Mouse (Mus musculus) liver, postnatal 0 days (tissue): ENCODE measurements at regions not wholly inside any gene's neighbourhood (a gene's known extent, or its start where the extent isn't known, plus 50 kb on each side); places are given as distances from the start of the nearest gene placed in this dataset.
A peak's percentile ranks its signal among the peaks of the same experiment; 100 is the strongest.

ENCODE experiments used
- ATAC-seq: fragments of 200-750 bp; cut with Nextera tagmentation; 2 replicates; pipeline ENCODE4 v1.8.0; 2017; ENCODE audit warnings: mild to moderate bottlenecking, moderate library complexity
- DNase-seq: peaks from one replicate; pipeline ENCODE4 v3.0.0-alpha.2; 2016
- H3K27ac ChIP-seq: fragments of 300-500 bp; sonication (generic); 2 replicates; pipeline ENCODE4 v1.5.1; 2014; ENCODE audit warnings: antibody characterized with exemption, moderate library complexity, mild to moderate bottlenecking, low read depth
- H3K27me3 ChIP-seq: fragments of 300-500 bp; sonication (generic); 2 replicates; pipeline ENCODE4 v1.6.1; 2014; ENCODE audit warnings: low read length, control low read depth, mixed read lengths; ENCODE audit not compliant: insufficient read depth
- H3K36me3 ChIP-seq: fragments of 300-500 bp; sonication (generic); replicated peaks from 2 replicates; pipeline ENCODE4 v1.6.1; 2014; ENCODE audit warnings: mild to moderate bottlenecking, control low read depth, low read length, moderate library complexity, mixed read lengths; ENCODE audit not compliant: insufficient read depth
- H3K4me1 ChIP-seq: fragments of 300-500 bp; sonication (generic); 2 replicates; pipeline ENCODE4 v1.6.1; 2014; ENCODE audit warnings: antibody characterized with exemption, mild to moderate bottlenecking, control low read depth; ENCODE audit not compliant: insufficient read depth
- H3K4me2 ChIP-seq: fragments of 300-500 bp; sonication (generic); 2 replicates; pipeline ENCODE4 v1.6.1; 2014; ENCODE audit warnings: low read depth, mild to moderate bottlenecking, low read length, moderate library complexity, mixed read lengths
- H3K4me3 ChIP-seq: fragments of 300-500 bp; sonication (generic); 2 replicates; pipeline ENCODE4 v1.5.1; 2014; ENCODE audit warnings: low read depth, low read length
- H3K9ac ChIP-seq: fragments of 300-500 bp; sonication (generic); replicated peaks from 2 replicates; pipeline ENCODE4 v1.6.1; 2014; ENCODE audit warnings: mild to moderate bottlenecking, moderate library complexity
- H3K9me3 ChIP-seq: fragments of 300-500 bp; sonication (generic); 2 replicates; pipeline ENCODE4 v1.6.1; 2016; ENCODE audit warnings: mild to moderate bottlenecking, control low read depth, low read length, mixed read lengths
- CTCF ChIP-seq: sonication (generic); IDR thresholded peaks from 2 replicates; pipeline ENCODE4 v1.5.1; 2016; ENCODE audit warnings: antibody characterized with exemption, low read depth
- EP300 ChIP-seq: IDR thresholded peaks from 2 replicates; pipeline ENCODE4 v1.6.1; 2016; ENCODE audit warnings: antibody characterized with exemption, low read depth, mild to moderate bottlenecking
- WGBS: fragments of 180-500 bp; shearing (Covaris S2); extraction: QIAGEN DNeasy Blood & Tissue Kit; methylation state at CpG from one replicate; pipeline ENCODE4 v1.1.7; 2014; ENCODE audit not compliant: insufficient replicate concordance; 5-methylcytosine and 5-hydroxymethylcytosine counted together

- DNase-seq = no peak
- Histone ChIP-seq H3K9ac (no peak overlapping the region), H3K27me3 (no peaks in the 10 kb centered on the region), H3K9me3 (no peaks in the 10 kb centered on the region), H3K36me3 (no peaks in the 10 kb centered on the region), H3K4me2 (no peak overlapping the region), H3K4me1 (no peaks in the 10 kb centered on the region), H3K27ac (no peak overlapping the region), H3K4me3 (no peak overlapping the region)
- ATAC-seq = no peak
- 81% methylated on average over 6 of the region's 6 CpGs for WGBS
- TF ChIP-seq CTCF (no peak), EP300 (no peak)
These were observed 182.2 kb upstream of the Btbd3 start for GRCm38 (mm10) chr2:138074020-138074613.

- Histone ChIP-seq H3K9me3 (no peaks in the 10 kb centered on the region), H3K9ac (no peak overlapping the region), H3K4me1 (no peaks in the 10 kb centered on the region), H3K27me3 (no peaks in the 10 kb centered on the region), H3K4me2 (no peak overlapping the region), H3K36me3 (no peaks in the 10 kb centered on the region), H3K4me3 (no peak overlapping the region), H3K27ac (no peak overlapping the region)
- ATAC-seq = no peak
- TF ChIP-seq EP300 (no peak), CTCF (no peak)
- DNase-seq = no peak
- WGBS = 57% methylated on average over 6 of the region's 6 CpGs
These were observed 184.1 kb upstream of the Btbd3 start for GRCm38 (mm10) chr2:138072165-138072728.

GRCm38 (mm10) chr2:138053081-138053480 lies 203.3 kb upstream of the Btbd3 start:
- DNase-seq (no peak), ATAC-seq (no peak)
- no peak for TF ChIP-seq EP300
- no peak for TF ChIP-seq CTCF
- H3K9ac ChIP-seq = no peak overlapping the region
- no peaks in the 10 kb centered on the region for H3K9me3 ChIP-seq
- H3K27me3 ChIP-seq = no peaks in the 10 kb centered on the region
- WGBS = 58% methylated on average over 4 of the region's 4 CpGs
- no peak overlapping the region for H3K27ac ChIP-seq
- H3K36me3 ChIP-seq = no peaks in the 10 kb centered on the region
- H3K4me2 ChIP-seq = no peak overlapping the region
- no peaks in the 10 kb centered on the region for H3K4me1 ChIP-seq
- H3K4me3 ChIP-seq = no peak overlapping the region

- Histone ChIP-seq H3K4me3 (no peak overlapping the region), H3K27me3 (no peaks in the 10 kb centered on the region), H3K9ac (no peak overlapping the region), H3K4me1 (no peaks in the 10 kb centered on the region), H3K9me3 (no peaks in the 10 kb centered on the region), H3K36me3 (no peaks in the 10 kb centered on the region), H3K27ac (no peak overlapping the region), H3K4me2 (0 out of 2 replicates have a peak overlapping the region, but pooled peaks have one; percentile 18)
- TF ChIP-seq CTCF = no peak
- TF ChIP-seq EP300 = no peak
- DNase-seq (no peak), ATAC-seq (peak; percentile 76)
- WGBS = 54% methylated on average over 5 of the region's 5 CpGs
These were observed 208.0 kb upstream of the Btbd3 start for GRCm38 (mm10) chr2:138048341-138048740.

- Histone ChIP-seq H3K4me1 (no peaks in the 10 kb centered on the region), H3K36me3 (no peaks in the 10 kb centered on the region), H3K4me2 (no peak overlapping the region), H3K9me3 (no peaks in the 10 kb centered on the region), H3K4me3 (no peak overlapping the region), H3K9ac (no peak overlapping the region), H3K27me3 (no peaks in the 10 kb centered on the region), H3K27ac (no peak overlapping the region)
- TF ChIP-seq CTCF (no peak), EP300 (no peak)
- DNase-seq (no peak), ATAC-seq (no peak)
- 43% methylated on average over 11 of the region's 11 CpGs for WGBS
These were observed 208.6 kb upstream of the Btbd3 start for GRCm38 (mm10) chr2:138047781-138048201.

GRCm38 (mm10) chr2:138047361-138047760 lies 209.0 kb upstream of the Btbd3 start:
- Histone ChIP-seq H3K4me2 (no peak overlapping the region), H3K9ac (no peak overlapping the region)
- no peak for ATAC-seq

More at GRCm38 (mm10) chr2:138047361-138047760, 209.0 kb upstream of the Btbd3 start:
- no peaks in the 10 kb centered on the region for H3K36me3 ChIP-seq
- 77% methylated on average over 10 of the region's 10 CpGs for WGBS
- H3K4me1 ChIP-seq = no peaks in the 10 kb centered on the region
- no peaks in the 10 kb centered on the region for H3K9me3 ChIP-seq
- DNase-seq = no peak
- no peak for TF ChIP-seq EP300
- TF ChIP-seq CTCF = no peak
- H3K27ac ChIP-seq = no peak overlapping the region
- no peaks in the 10 kb centered on the region for H3K27me3 ChIP-seq
- H3K4me3 ChIP-seq = no peak overlapping the region
